ENCODE assay signal across 23 mouse cellular contexts in the genomic region with DNA sequence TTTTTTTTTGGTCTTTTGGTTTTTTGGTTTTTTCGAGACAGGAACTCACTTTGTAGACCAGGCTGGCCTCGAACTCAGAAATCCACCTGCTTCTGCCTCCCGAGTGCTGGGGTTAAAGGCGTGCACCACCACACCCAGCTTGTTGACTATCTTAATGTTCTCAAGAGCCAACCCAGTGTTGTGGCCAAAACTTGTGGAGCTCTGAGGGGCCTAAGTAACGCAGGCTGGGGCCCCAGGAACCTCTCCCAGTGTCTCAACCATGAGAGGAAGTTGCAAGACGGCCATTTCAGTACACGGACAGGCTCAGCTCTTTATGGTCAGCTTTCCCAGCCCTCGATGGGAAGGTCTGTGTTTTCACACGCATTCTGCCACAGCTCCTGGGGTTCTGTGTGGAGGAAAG. TPM values are rescaled to one million over a fixed set of nuclear protein-coding genes. Genes with fewer than 3 reads are reported as not detected.
A peak's percentile ranks its signal among the peaks of the same experiment; 100 is the strongest.
DNase-seq lines count a peak whose midpoint lies in the region; ATAC-seq and TF ChIP-seq lines count a peak whose summit lies in the region.
"Had no signal": no experiment of that assay in that cellular context is flagged by ENCODE, and none has a peak within 500 bp of the region (broad histone marks: within the 10 kb centered on the region; RNA-seq: fewer than 3 reads in every experiment).

No protein-coding gene starts in this region.

- no peaks in the 10 kb centered on the region for H3K4me1 ChIP-seq in liver, adult 2 months (ENCODE audit: control insufficient read depth, insufficient read depth, low read length)
- peaks cover 8% of the 10 kb centered on the region for H3K4me1 ChIP-seq in bone marrow, adult 2 months (ENCODE audit: control insufficient read depth, insufficient read depth, low read length)
- H3K4me1 ChIP-seq in liver, embryonic 16.5 days (ENCODE audit: control insufficient read depth, low read depth, low read length): peaks cover 3% of the 10 kb centered on the region; the same call in 1 of the 2 replicates
- H3K4me1 ChIP-seq: forebrain, embryonic 15.5 days had no signal

- WGBS in liver, adult 2 months: 82% methylated on average over 9 of the region's 9 CpGs
- WGBS in bone marrow, adult 2 months: 23% methylated on average over 9 of the region's 9 CpGs
- 32% methylated on average over 9 of the region's 9 CpGs for WGBS in liver, embryonic 16.5 days (ENCODE audit: insufficient replicate concordance)

- ATAC-seq in liver, embryonic 16.5 days (ENCODE audit: low read depth): no peak
- ATAC-seq: forebrain, embryonic 15.5 days had no signal

- TF ChIP-seq CTCF in liver, adult 2 months (IDR thresholded peaks at IDR 0.05; ENCODE audit: low read depth, low read length): no peak
- TF ChIP-seq CTCF in bone marrow, adult 2 months (IDR thresholded peaks at IDR 0.05; ENCODE audit: control insufficient read depth, insufficient read depth, low read length): no peak

- H3K27ac ChIP-seq in liver, adult 2 months (replicated peaks; ENCODE audit: insufficient read depth, low read depth, low read length): peak overlapping the region; percentile 72
- H3K27ac ChIP-seq in bone marrow, adult 2 months (ENCODE audit: control insufficient read depth, insufficient read depth, low read depth, low read length, poor library complexity): peak overlapping the region; percentile 89
- peak overlapping the region; percentile 51 for H3K27ac ChIP-seq in liver, embryonic 16.5 days (ENCODE audit: low read length)
- H3K27ac ChIP-seq: forebrain, embryonic 15.5 days; left cerebral cortex, adult 2 months had no signal

- H3K79me2 ChIP-seq in liver, adult 2 months (ENCODE audit: control insufficient read depth, insufficient read depth, low read length): no peaks in the 10 kb centered on the region

- DNase-seq in liver, adult 2 months (ENCODE audit: extremely low read depth, low read depth, low spot score): peak; percentile 30
- DNase-seq in liver: no peak
- peak; percentile 15 for DNase-seq in naive thymus-derived CD4-positive, alpha-beta T cell, adult 2 months (ENCODE audit: low read depth)
- DNase-seq in cerebellum, adult 8-10 months: no peak
- no peak for DNase-seq in thymus, adult 18-20 months
- DNase-seq: B cell, adult 2 months; cerebellum, adult 11-12 months; cerebellum, postnatal 25 days; embryo, embryonic 11 days; gastrocnemius, postnatal 25 days; heart, postnatal 10 days; kidney, adult 11 months; kidney, postnatal 25 days; lung, adult 2 months; right cerebral cortex, adult 18-20 months; thymus, postnatal 4 days had no signal

- H3K36me3 ChIP-seq in liver, adult 2 months (ENCODE audit: control insufficient read depth, insufficient read depth, low read length): no peaks in the 10 kb centered on the region
- no peaks in the 10 kb centered on the region for H3K36me3 ChIP-seq in liver, embryonic 16.5 days (ENCODE audit: control insufficient read depth, insufficient read depth)
- H3K36me3 ChIP-seq: forebrain, embryonic 15.5 days had no signal

- H3K9me3 ChIP-seq in liver, embryonic 16.5 days (replicated peaks; ENCODE audit: control insufficient read depth, low read length): no peaks in the 10 kb centered on the region
- H3K9me3 ChIP-seq: forebrain, embryonic 15.5 days had no signal

- H3K27me3 ChIP-seq in liver, adult 2 months (ENCODE audit: control insufficient read depth, insufficient read depth, low read length): no peaks in the 10 kb centered on the region
- no peaks in the 10 kb centered on the region for H3K27me3 ChIP-seq in liver, embryonic 16.5 days (ENCODE audit: control insufficient read depth, insufficient read depth, low read depth, low read length)
- H3K27me3 ChIP-seq: forebrain, embryonic 15.5 days had no signal

- no peak for TF ChIP-seq POLR2A in liver, adult 2 months (IDR thresholded peaks at IDR 0.05; ENCODE audit: extremely low read depth, insufficient read depth, low read length)
- no peak for TF ChIP-seq POLR2A in bone marrow, adult 2 months (IDR thresholded peaks at IDR 0.05; ENCODE audit: borderline replicate concordance, control insufficient read depth, low read depth, low read length)

- peak overlapping the region; percentile 41; the same call in 1 of the 2 replicates for H3K9ac ChIP-seq in liver, adult 2 months (ENCODE audit: low read depth, low read length)
- no peak overlapping the region for H3K9ac ChIP-seq in liver, embryonic 16.5 days (ENCODE audit: low read depth, low read length)
- H3K9ac ChIP-seq: forebrain, embryonic 15.5 days had no signal

- H3K4me3 ChIP-seq in liver, adult 2 months (ENCODE audit: insufficient read depth, low read depth, low read length): no peak overlapping the region
- H3K4me3 ChIP-seq in bone marrow, adult 2 months (replicated peaks; ENCODE audit: control insufficient read depth, low read depth, low read length): peak overlapping the region; percentile 3
- H3K4me3 ChIP-seq in liver, embryonic 16.5 days (ENCODE audit: low read depth, low read length): no peak overlapping the region
- H3K4me3 ChIP-seq: forebrain, embryonic 15.5 days; left cerebral cortex, adult 2 months had no signal

- H3K4me2 ChIP-seq in liver, embryonic 16.5 days (ENCODE audit: low read depth, low read length): no peak overlapping the region
- H3K4me2 ChIP-seq: forebrain, embryonic 15.5 days; heart, embryonic 11.5 days had no signal

RNA-seq across cellular contexts. Expression of a gene that starts 6.8 kb away (rescaled TPM):
- total RNA-seq in liver, adult 2 months (2014; rRNA removed): 3.7 and 4.8 TPM in 2 replicates
- 9.5 and 16.5 TPM in 2 replicates for polyA plus RNA-seq in liver, adult 2 months (2012; rRNA removed)
- 28.0 and 65.7 TPM in 2 replicates for polyA plus RNA-seq in bone marrow, adult 2 months (2011; ENCODE audit: insufficient read depth, insufficient read length, low replicate concordance, missing spikeins)
- 16.6 and 18.2 TPM in 2 replicates for polyA plus RNA-seq in liver, embryonic 16.5 days (2015; fragmentation: Nextera tagmentation; extraction: Ambion mirVana)

RNA-seq across cellular contexts. Expression of a gene that starts 18.8 kb away (rescaled TPM):
- 4.3 and 6.8 TPM in 2 replicates for total RNA-seq in liver, adult 2 months (2014; rRNA removed)
- polyA plus RNA-seq in liver, adult 2 months (2012; rRNA removed): 13.1 and 17.5 TPM in 2 replicates
- 6.8 and 15.6 TPM in 2 replicates for polyA plus RNA-seq in bone marrow, adult 2 months (2011; ENCODE audit: insufficient read depth, insufficient read length, low replicate concordance, missing spikeins)
- 10.4 and 12.2 TPM in 2 replicates for polyA plus RNA-seq in liver, embryonic 16.5 days (2015; fragmentation: Nextera tagmentation; extraction: Ambion mirVana)

RNA-seq across cellular contexts. Expression of a gene that starts 29.0 kb away (rescaled TPM):
- 0.07 TPM in 1 of 2 replicates, not detected in the other for total RNA-seq in liver, adult 2 months (2014; rRNA removed)
- 0.01 and 0.04 TPM in 2 replicates for polyA plus RNA-seq in liver, adult 2 months (2012; rRNA removed)
- polyA plus RNA-seq in bone marrow, adult 2 months (2011; ENCODE audit: insufficient read depth, insufficient read length, low replicate concordance, missing spikeins): 0.54 and 1.1 TPM in 2 replicates
- 0.07 and 0.08 TPM in 2 replicates for polyA plus RNA-seq in liver, embryonic 16.5 days (2015; fragmentation: Nextera tagmentation; extraction: Ambion mirVana)
- total RNA-seq: gastrocnemius, postnatal 25 days; midbrain, postnatal 0 days had no signal
- polyA plus RNA-seq: forebrain, embryonic 15.5 days; hindbrain, embryonic 11.5 days; midbrain, postnatal 0 days had no signal

RNA-seq across cellular contexts. Expression of a gene that starts 35.2 kb away (rescaled TPM):
- total RNA-seq in liver, adult 2 months (2014; rRNA removed): 147 and 190 TPM in 2 replicates
- 69.4 and 71.4 TPM in 2 replicates for polyA plus RNA-seq in liver, adult 2 months (2012; rRNA removed)
- 264 and 333 TPM in 2 replicates for polyA plus RNA-seq in bone marrow, adult 2 months (2011; ENCODE audit: insufficient read depth, insufficient read length, low replicate concordance, missing spikeins)
- polyA plus RNA-seq in liver, embryonic 16.5 days (2015; fragmentation: Nextera tagmentation; extraction: Ambion mirVana): 130 and 133 TPM in 2 replicates

RNA-seq across cellular contexts. Expression of a gene that starts 53.6 kb away (rescaled TPM):
- 0.07 TPM in 1 of 2 replicates, not detected in the other for total RNA-seq in liver, adult 2 months (2014; rRNA removed)
- 0.09 TPM in 1 of 2 replicates, not detected in the other for polyA plus RNA-seq in liver, adult 2 months (2012; rRNA removed)
- 2.1 and 2.4 TPM in 2 replicates for polyA plus RNA-seq in bone marrow, adult 2 months (2011; ENCODE audit: insufficient read depth, insufficient read length, low replicate concordance, missing spikeins)
- polyA plus RNA-seq in liver, embryonic 16.5 days (2015; fragmentation: Nextera tagmentation; extraction: Ambion mirVana): 0.99 and 1.0 TPM in 2 replicates

Comparison
In these comparisons a context has a peak if more than half of its experiments do, and no peak if none do; other contexts are left out.
1. DNase-seq: peak in liver, adult 2 months (single experiment) and naive thymus-derived CD4-positive, alpha-beta T cell, adult 2 months (single experiment); none in liver (single experiment), cerebellum, adult 8-10 months (single experiment) and thymus, adult 18-20 months (0 of 2).
2. Peak in every context shown above with its lines, with median percentiles within 50 percentile points of each other: H3K27ac ChIP-seq.